Comparison of ENCODE assay signal across 15 mouse cellular contexts in genomic region chrX:151951181-151951580, GRCm38 (mm10). TPM values are rescaled to one million over a fixed set of nuclear protein-coding genes. Genes with fewer than 3 reads are reported as not detected.
DNase-seq lines count a peak whose midpoint lies in the region; ATAC-seq lines count a peak whose summit lies in the region.
"Had no signal": no experiment of that assay in that cellular context is flagged by ENCODE, and none has a peak within 500 bp of the region (broad histone marks: within the 10 kb centered on the region; RNA-seq: fewer than 3 reads in every experiment).

No protein-coding gene starts in this region.

- peak; percentile 97 for DNase-seq in 416B (ENCODE audit: low read depth)
- peak; percentile 14 for DNase-seq in CD4-positive, CD25-positive, alpha-beta regulatory T cell, adult 2 months (ENCODE audit: low read depth, low spot score)
- DNase-seq in adrenal gland, adult 2 months: peak; percentile 74
- DNase-seq in layer of hippocampus, postnatal 36 days: no peak
- no peak for DNase-seq in ovary, postnatal 14 days (ENCODE audit: low spot score)
- DNase-seq: cerebellum, adult 8-10 months; right cerebral cortex, postnatal 4 days; thymus, postnatal 14 days had no signal

- no peaks in the 10 kb centered on the region for H3K9me3 ChIP-seq in intestine, embryonic 16.5 days (ENCODE audit: control insufficient read depth, low read length)
- H3K9me3 ChIP-seq: heart, embryonic 10.5 days; liver, embryonic 12.5 days; megakaryocyte, embryonic 14.5 days had no signal

- WGBS in intestine, embryonic 16.5 days: 62% methylated on average over 3 of the region's 3 CpGs

- no peak overlapping the region for H3K9ac ChIP-seq in intestine, embryonic 16.5 days (ENCODE audit: low read depth, low read length)
- H3K9ac ChIP-seq: liver, embryonic 12.5 days had no signal

- no peaks in the 10 kb centered on the region; the same call in 1 of the 2 replicates for H3K27me3 ChIP-seq in intestine, embryonic 16.5 days (replicated peaks; ENCODE audit: control insufficient read depth, insufficient read depth, low read length)
- H3K27me3 ChIP-seq: liver, embryonic 12.5 days had no signal

- H3K4me2 ChIP-seq in intestine, embryonic 16.5 days (ENCODE audit: low read depth, low read length): no peak overlapping the region
- H3K4me2 ChIP-seq: liver, embryonic 12.5 days had no signal

- no peak overlapping the region for H3K27ac ChIP-seq in intestine, embryonic 16.5 days (ENCODE audit: low read length)
- H3K27ac ChIP-seq: heart, embryonic 10.5 days; liver, embryonic 12.5 days had no signal

- H3K36me3 ChIP-seq in intestine, embryonic 16.5 days (ENCODE audit: control insufficient read depth, insufficient read depth, low read length): no peaks in the 10 kb centered on the region
- H3K36me3 ChIP-seq: heart, embryonic 10.5 days; liver, embryonic 12.5 days had no signal

- peak; percentile 93 to 96 for ATAC-seq in hematopoietic stem cell, adult 5-6 weeks (replicated peaks in 1 of 2; ENCODE audit: insufficient read depth in 1 of 2, low FRiP score in 2 of 2, low TSS enrichment in 1 of 2, low read depth in 1 of 2, poor library complexity in 2 of 2, severe bottlenecking in 2 of 2)
- ATAC-seq in intestine, embryonic 16.5 days: no peak
- ATAC-seq: intestine, postnatal 0 days; liver, embryonic 12.5 days had no signal

- no peaks in the 10 kb centered on the region for H3K4me1 ChIP-seq in intestine, embryonic 16.5 days (ENCODE audit: control insufficient read depth, insufficient read depth, low read length)
- H3K4me1 ChIP-seq: heart, embryonic 10.5 days; liver, embryonic 12.5 days had no signal

- H3K4me3 ChIP-seq in intestine, embryonic 16.5 days (ENCODE audit: low read length): no peak overlapping the region
- H3K4me3 ChIP-seq: heart, embryonic 10.5 days; liver, embryonic 12.5 days; megakaryocyte, embryonic 14.5 days; myocyte had no signal

RNA-seq across cellular contexts. Expression of gene Hsd17b10, which starts 50.5 kb away (rescaled TPM):
- 100 to 1,000 TPM; 181 to 218 TPM for total RNA-seq in adrenal gland, adult 2 months (2021)
- 60.0 and 61.0 TPM in 2 replicates for polyA plus RNA-seq in adrenal gland, adult 2 months (2012; rRNA removed)
- total RNA-seq in hematopoietic stem cell, adult 5-6 weeks (2017): 124 and 154 TPM in 2 replicates
- total RNA-seq in layer of hippocampus, postnatal 36 days (2021): 10 to 100 TPM; 48.0 to 49.4 TPM
- 195 and 208 TPM in 2 replicates for polyA plus RNA-seq in intestine, embryonic 16.5 days (2015; fragmentation: Nextera tagmentation; extraction: Ambion mirVana)

Comparison
In these comparisons a context has a peak if more than half of its experiments do, and no peak if none do; other contexts are left out.
1. DNase-seq: peak in 416B (single experiment), CD4-positive, CD25-positive, alpha-beta regulatory T cell, adult 2 months (single experiment) and adrenal gland, adult 2 months (single experiment); none in layer of hippocampus, postnatal 36 days (0 of 2) and ovary, postnatal 14 days (single experiment).